Mouse (Mus musculus): Measurements from ENCODE around the gene Ahcy. TPM values are rescaled to one million over a fixed set of nuclear protein-coding genes. Genes with fewer than 3 reads are reported as not detected.

Gene Ahcy
- total and polyA plus RNA-seq, 3 experiments, result 364 to 529 (median 514) TPM

GRCm38 (mm10) chr2:155012991-155013390 lies 61.3 kb downstream of the Ahcy start:
- in situ Hi-C loops (cut with MboI; ENCODE audit: low pct_ligation_motif_present, low pct_unique_long_range_greater_than_20kb, low sequenced_read_pairs), result no loop called here
- Histone ChIP-seq H3K4me3 (replicated peaks in 1 of 3; ENCODE audit: low read depth in 2 of 3, low read length in 2 of 3, poor library complexity in 1 of 3) (no peak overlapping the region), H3K9me3 (replicated peaks; ENCODE audit: low read length) (no peaks in the 10 kb centered on the region), H3K9ac (ENCODE audit: insufficient read depth, low read depth) (no peak overlapping the region), H3K27me3 (replicated peaks) (peaks cover 3% of the 10 kb centered on the region), H3K4me2 (ENCODE audit: insufficient read depth, low read depth, poor library complexity, severe bottlenecking) (no peak overlapping the region), H3K4me1 (ENCODE audit: control insufficient read depth in 1 of 2, insufficient read depth in 2 of 2) (peaks cover 0 to 8% of the 10 kb centered on the region in 2 experiments; a peak in 1 of 4 replicates), H3K36me3 (replicated peaks in 1 of 2; ENCODE audit: control insufficient read depth in 1 of 2, insufficient read depth in 1 of 2, low read length in 1 of 2) (no peaks in the 10 kb centered on the region), H3K79me2 (replicated peaks; ENCODE audit: control insufficient read depth, extremely low read depth, insufficient read depth, poor library complexity, severe bottlenecking) (no peaks in the 10 kb centered on the region), H3K27ac (ENCODE audit: insufficient read depth, low read depth) (no peak overlapping the region)
- DNase-seq (ENCODE audit: extremely low read depth), result no peak
- dilution Hi-C loops (cut with MboI; ENCODE audit: extremely low pct_ligation_motif_present, extremely low pct_unique_long_range_greater_than_20kb, low sequenced_read_pairs), result no loop called here
- TF ChIP-seq CTCF (conservative IDR thresholded peaks at IDR 0.05 in 1 of 2, IDR thresholded peaks at IDR 0.05 in 1 of 2; ENCODE audit: low read depth in 2 of 2, low read length in 2 of 2) (no peak), POLR2A (IDR thresholded peaks at IDR 0.05; ENCODE audit: low read depth, low read length) (no peak), MYC (IDR thresholded peaks at IDR 0.05; ENCODE audit: low read depth, low read length) (no peak), TCF12 (IDR thresholded peaks at IDR 0.05; ENCODE audit: low read depth, low read length) (no peak), MEF2A (IDR thresholded peaks at IDR 0.05; ENCODE audit: borderline replicate concordance, low read depth, low read length) (no peak), BHLHE40 (IDR thresholded peaks at IDR 0.05; ENCODE audit: low read depth, low read length) (no peak), ELF1 (IDR thresholded peaks at IDR 0.05; ENCODE audit: low read depth, low read length) (no peak), CHD2 (IDR thresholded peaks at IDR 0.05; ENCODE audit: low read length) (no peak), USF2 (conservative IDR thresholded peaks at IDR 0.05; ENCODE audit: low read depth, low read length) (no peak), MAX (IDR thresholded peaks at IDR 0.05; ENCODE audit: low read length) (no peak), UBTF (IDR thresholded peaks at IDR 0.05; ENCODE audit: low read depth, low read length) (no peak), MAZ (IDR thresholded peaks at IDR 0.05; ENCODE audit: low read depth, low read length) (no peak), ZKSCAN1 (IDR thresholded peaks at IDR 0.05; ENCODE audit: borderline replicate concordance, low read depth, low read length) (no peak), ZMIZ1 (IDR thresholded peaks at IDR 0.05; ENCODE audit: low read depth, low read length) (no peak), E2F4 (IDR thresholded peaks at IDR 0.05; ENCODE audit: insufficient replicate concordance, low read depth, low read length) (no peak), GABPA (IDR thresholded peaks at IDR 0.05; ENCODE audit: insufficient replicate concordance, low read depth, low read length) (no peak), ZNF384 (IDR thresholded peaks at IDR 0.05; ENCODE audit: low read depth, low read length) (no peak), POLR2AphosphoS2 (IDR thresholded peaks at IDR 0.05; ENCODE audit: low read depth, low read length) (no peak)

GRCm38 (mm10) chr2:155011086-155011656 lies 63.1 kb downstream of the Ahcy start:
- H3K4me3 ChIP-seq (replicated peaks in 1 of 3; ENCODE audit: low read depth in 2 of 3, low read length in 2 of 3, poor library complexity in 1 of 3), result no peak overlapping the region
- dilution Hi-C loops (cut with MboI; ENCODE audit: extremely low pct_ligation_motif_present, extremely low pct_unique_long_range_greater_than_20kb, low sequenced_read_pairs) (no loop called here), in situ Hi-C loops (cut with MboI; ENCODE audit: low pct_ligation_motif_present, low pct_unique_long_range_greater_than_20kb, low sequenced_read_pairs) (no loop called here)
- peaks cover 0 to 8% of the 10 kb centered on the region in 2 experiments; a peak in 1 of 4 replicates for H3K4me1 ChIP-seq (ENCODE audit: control insufficient read depth in 1 of 2, insufficient read depth in 2 of 2)
- H3K27ac ChIP-seq (ENCODE audit: insufficient read depth, low read depth), result no peak overlapping the region
- H3K9ac ChIP-seq (ENCODE audit: insufficient read depth, low read depth), result no peak overlapping the region
- no peak overlapping the region for H3K4me2 ChIP-seq (ENCODE audit: insufficient read depth, low read depth, poor library complexity, severe bottlenecking)
- H3K9me3 ChIP-seq (replicated peaks; ENCODE audit: low read length), result no peaks in the 10 kb centered on the region
- peaks cover 3% of the 10 kb centered on the region for H3K27me3 ChIP-seq (replicated peaks)
- no peak for TF ChIP-seq HCFC1 (IDR thresholded peaks at IDR 0.05; ENCODE audit: low read depth, low read length)
- TF ChIP-seq UBTF (IDR thresholded peaks at IDR 0.05; ENCODE audit: low read depth, low read length), result no peak
- no peak for TF ChIP-seq RCOR1 (conservative IDR thresholded peaks at IDR 0.05; ENCODE audit: low read depth, low read length)
- DNase-seq (ENCODE audit: extremely low read depth), result no peak
- H3K36me3 ChIP-seq (replicated peaks in 1 of 2; ENCODE audit: control insufficient read depth in 1 of 2, insufficient read depth in 1 of 2, low read length in 1 of 2), result no peaks in the 10 kb centered on the region
- no peaks in the 10 kb centered on the region for H3K79me2 ChIP-seq (replicated peaks; ENCODE audit: control insufficient read depth, extremely low read depth, insufficient read depth, poor library complexity, severe bottlenecking)

Other genes starting within 250 kb of the Ahcy start
- 116 and 126 TPM in 2 replicates for gene Eif2s2, start 181.6 kb downstream of the Ahcy start, total RNA-seq (2012; rRNA removed)
- gene Eif2s2, start 181.6 kb downstream of the Ahcy start, total RNA-seq (2014; rRNA removed), result 256 and 269 TPM in 2 replicates
- gene Eif2s2, start 181.6 kb downstream of the Ahcy start, polyA plus RNA-seq (2012; ENCODE audit: insufficient read length, low read depth), result 219 and 276 TPM in 2 replicates
- gene Gm14226, start 56.2 kb downstream of the Ahcy start, total RNA-seq (2012; rRNA removed), result 0.13 TPM in 1 of 2 replicates, not detected in the other
- gene Gm14226, start 56.2 kb downstream of the Ahcy start, total RNA-seq (2014; rRNA removed), result not detected in 2 replicates
- gene Gm14226, start 56.2 kb downstream of the Ahcy start, polyA plus RNA-seq (2012; ENCODE audit: insufficient read length, low read depth), result 0.10 TPM in 1 of 2 replicates, not detected in the other
- gene Itch, start 59.0 kb upstream of the Ahcy start, total RNA-seq (2012; rRNA removed), result 28.5 and 31.1 TPM in 2 replicates
- 46.6 and 51.4 TPM in 2 replicates for gene Itch, start 59.0 kb upstream of the Ahcy start, total RNA-seq (2014; rRNA removed)
- gene Itch, start 59.0 kb upstream of the Ahcy start, polyA plus RNA-seq (2012; ENCODE audit: insufficient read length, low read depth), result 23.0 and 25.3 TPM in 2 replicates
- gene Dynlrb1, start 162.0 kb upstream of the Ahcy start, total RNA-seq (2012; rRNA removed), result 152 and 166 TPM in 2 replicates
- gene Dynlrb1, start 162.0 kb upstream of the Ahcy start, total RNA-seq (2014; rRNA removed), result 221 and 290 TPM in 2 replicates
- gene Dynlrb1, start 162.0 kb upstream of the Ahcy start, polyA plus RNA-seq (2012; ENCODE audit: insufficient read length, low read depth), result 302 and 312 TPM in 2 replicates
- 3.2 and 4.2 TPM in 2 replicates for gene Map1lc3a, start 201.8 kb upstream of the Ahcy start, total RNA-seq (2012; rRNA removed)
- gene Map1lc3a, start 201.8 kb upstream of the Ahcy start, total RNA-seq (2014; rRNA removed), result 0.56 and 0.92 TPM in 2 replicates
- 0.23 and 0.40 TPM in 2 replicates for gene Map1lc3a, start 201.8 kb upstream of the Ahcy start, polyA plus RNA-seq (2012; ENCODE audit: insufficient read length, low read depth)

Data from CH12.LX (cell line).